Comparison of ENCODE assay signal across 16 mouse cellular contexts in genomic region chr14:75912665-75913064, GRCm38 (mm10). TPM values are rescaled to one million over a fixed set of nuclear protein-coding genes. Genes with fewer than 3 reads are reported as not detected.
DNase-seq lines count a peak whose midpoint lies in the region; ATAC-seq and TF ChIP-seq lines count a peak whose summit lies in the region.
"Had no signal": no experiment of that assay in that cellular context is flagged by ENCODE, and none has a peak within 500 bp of the region (broad histone marks: within the 10 kb centered on the region; RNA-seq: fewer than 3 reads in every experiment).

No protein-coding gene starts in this region.

- H3K27ac ChIP-seq in lung, embryonic 14.5 days (ENCODE audit: low read depth): no peak overlapping the region
- H3K27ac ChIP-seq in cortical plate, adult 2 months (ENCODE audit: insufficient read depth, low read length): 0 out of 2 replicates have a peak overlapping the region, but pooled peaks have one; percentile 28
- H3K27ac ChIP-seq in liver, embryonic 12.5 days: no peak overlapping the region
- no peak overlapping the region; the same call in 1 of the 2 replicates for H3K27ac ChIP-seq in stomach, postnatal 0 days (replicated peaks)
- H3K27ac ChIP-seq: forebrain, embryonic 13.5 days; hindbrain, embryonic 10.5 days; limb, embryonic 13.5 days; macrophage had no signal

- no peaks in the 10 kb centered on the region for H3K27me3 ChIP-seq in lung, embryonic 14.5 days (ENCODE audit: insufficient read depth, low read length)
- H3K27me3 ChIP-seq in liver, embryonic 12.5 days (replicated peaks): no peaks in the 10 kb centered on the region
- no peaks in the 10 kb centered on the region for H3K27me3 ChIP-seq in stomach, postnatal 0 days (ENCODE audit: control insufficient read depth, insufficient read depth, low read length)
- H3K27me3 ChIP-seq: forebrain, embryonic 13.5 days; limb, embryonic 13.5 days had no signal

- ATAC-seq in lung, embryonic 14.5 days (ENCODE audit: insufficient read depth): no peak
- ATAC-seq in liver, embryonic 12.5 days: peak; percentile 61
- peak; percentile 71; the same call in 1 of the 2 replicates for ATAC-seq in stomach, postnatal 0 days (ENCODE audit: low FRiP score, low TSS enrichment)
- ATAC-seq: forebrain, embryonic 13.5 days had no signal

- peak; percentile 13 for DNase-seq in lung, embryonic 14.5 days
- no peak for DNase-seq in lung, postnatal 25 days (ENCODE audit: low spot score)
- DNase-seq in stomach, postnatal 0 days (ENCODE audit: low spot score): peak; percentile 24
- no peak for DNase-seq in thymus, postnatal 36 days
- no peak for DNase-seq in layer of hippocampus, postnatal 36 days
- DNase-seq: cerebellum, adult 9-11 months; midbrain, embryonic 14.5 days; thymus, adult 18-20 months had no signal

- H3K36me3 ChIP-seq in lung, embryonic 14.5 days (ENCODE audit: insufficient read depth): 0 out of 2 replicates have a peak, but pooled peaks cover 7% of the 10 kb centered on the region
- H3K36me3 ChIP-seq in liver, embryonic 12.5 days: peaks cover 8% of the 10 kb centered on the region
- H3K36me3 ChIP-seq in stomach, postnatal 0 days (ENCODE audit: control insufficient read depth, insufficient read depth, low read length): no peaks in the 10 kb centered on the region

- no peak overlapping the region for H3K4me2 ChIP-seq in lung, embryonic 14.5 days
- H3K4me2 ChIP-seq in liver, embryonic 12.5 days: no peak overlapping the region
- H3K4me2 ChIP-seq in stomach, postnatal 0 days (replicated peaks; ENCODE audit: low read depth): no peak overlapping the region
- H3K4me2 ChIP-seq: forebrain, embryonic 13.5 days; limb, embryonic 13.5 days had no signal

- H3K9ac ChIP-seq in lung, embryonic 14.5 days: no peak overlapping the region
- H3K9ac ChIP-seq in liver, embryonic 12.5 days: no peak overlapping the region
- no peak overlapping the region for H3K9ac ChIP-seq in stomach, postnatal 0 days (ENCODE audit: low read length)
- H3K9ac ChIP-seq: forebrain, embryonic 13.5 days; limb, embryonic 13.5 days had no signal

- TF ChIP-seq CTCF in lung, embryonic 14.5 days (IDR thresholded peaks at IDR 0.05; ENCODE audit: low read depth): no peak
- no peak for TF ChIP-seq CTCF in cortical plate, adult 2 months (IDR thresholded peaks at IDR 0.05; ENCODE audit: extremely low read depth, insufficient read depth, low read length)
- no peak for TF ChIP-seq CTCF in stomach, postnatal 0 days (IDR thresholded peaks at IDR 0.05; ENCODE audit: low read depth)

- H3K4me1 ChIP-seq in lung, embryonic 14.5 days (ENCODE audit: insufficient read depth): no peaks in the 10 kb centered on the region
- peaks cover 6% of the 10 kb centered on the region for H3K4me1 ChIP-seq in cortical plate, adult 2 months (ENCODE audit: control insufficient read depth, insufficient read depth, low read length)
- no peaks in the 10 kb centered on the region for H3K4me1 ChIP-seq in liver, embryonic 12.5 days
- no peaks in the 10 kb centered on the region for H3K4me1 ChIP-seq in stomach, postnatal 0 days (replicated peaks; ENCODE audit: control insufficient read depth, insufficient read depth)
- H3K4me1 ChIP-seq: forebrain, embryonic 13.5 days; hindbrain, embryonic 10.5 days; limb, embryonic 13.5 days had no signal

- no peak overlapping the region for H3K4me3 ChIP-seq in lung, embryonic 14.5 days (ENCODE audit: low read depth, low read length)
- no peak overlapping the region for H3K4me3 ChIP-seq in cortical plate, adult 2 months (ENCODE audit: insufficient read depth, low read length)
- H3K4me3 ChIP-seq in liver, embryonic 12.5 days: no peak overlapping the region
- H3K4me3 ChIP-seq in stomach, postnatal 0 days (ENCODE audit: low read depth, low read length): no peak overlapping the region
- H3K4me3 ChIP-seq: forebrain, embryonic 13.5 days; hindbrain, embryonic 10.5 days; limb, embryonic 13.5 days had no signal

- no peaks in the 10 kb centered on the region for H3K9me3 ChIP-seq in lung, embryonic 14.5 days (ENCODE audit: low read depth, low read length)
- H3K9me3 ChIP-seq in liver, embryonic 12.5 days (replicated peaks): no peaks in the 10 kb centered on the region
- no peaks in the 10 kb centered on the region for H3K9me3 ChIP-seq in stomach, postnatal 0 days (ENCODE audit: control insufficient read depth, low read length)
- H3K9me3 ChIP-seq: forebrain, embryonic 13.5 days; hindbrain, embryonic 10.5 days; limb, embryonic 13.5 days had no signal

- 52% methylated on average over 2 of the region's 2 CpGs for WGBS in lung, embryonic 14.5 days
- WGBS in liver, embryonic 12.5 days (ENCODE audit: insufficient replicate concordance): 79% methylated on average over 2 of the region's 2 CpGs
- 66% methylated on average over 2 of the region's 2 CpGs for WGBS in stomach, postnatal 0 days

- no peak for TF ChIP-seq EP300 in stomach, postnatal 0 days (optimal IDR thresholded peaks at IDR 0.05)

- no peak for TF ChIP-seq POLR2A in cortical plate, adult 2 months (IDR thresholded peaks at IDR 0.05; ENCODE audit: extremely low read depth, insufficient read depth, low read length)

RNA-seq across cellular contexts. Expression of gene Kctd4, which starts 42.1 kb away (rescaled TPM):
- 0.69 and 0.97 TPM in 2 replicates for polyA plus RNA-seq in lung, embryonic 14.5 days (2014; fragmentation: Nextera tagmentation; extraction: Ambion mirVana)
- 8.8 and 11.9 TPM in 2 replicates for polyA plus RNA-seq in cortical plate, adult 2 months (2012; rRNA removed)
- polyA plus RNA-seq in liver, embryonic 12.5 days (2016; fragmentation: Nextera tagmentation; extraction: Ambion mirVana): 0.29 and 0.33 TPM in 2 replicates
- polyA plus RNA-seq in stomach, postnatal 0 days (2015; fragmentation: Nextera tagmentation; extraction: Ambion mirVana): 9.8 and 10.4 TPM in 2 replicates
- 10 to 100 TPM; 61.2 to 64.4 TPM for total RNA-seq in layer of hippocampus, postnatal 36 days (2021)
- polyA plus RNA-seq: gonadal fat pad, adult 2 months; macrophage; urinary bladder, adult 2 months had no signal

Comparison
In these comparisons a context has a peak if more than half of its experiments do, and no peak if none do; other contexts are left out.
1. DNase-seq: peak in lung, embryonic 14.5 days (single experiment) and stomach, postnatal 0 days (single experiment); none in lung, postnatal 25 days (single experiment), thymus, postnatal 36 days (0 of 2) and layer of hippocampus, postnatal 36 days (0 of 2).